Mouse (Mus musculus) heart, embryonic 16.5 days (tissue): ENCODE results near the gene Mtrf1. TPM values are rescaled to one million over a fixed set of nuclear protein-coding genes. Genes with fewer than 3 reads are reported as not detected.
A peak's percentile ranks its signal among the peaks of the same experiment; 100 is the strongest.
"Not testable (repeated sequence)": the region's sequence is repeated elsewhere in the genome, so short reads cannot be mapped to it uniquely, and the experiment has no call there.

ENCODE experiments used
- ATAC-seq: fragments of 200-750 bp; cut with Nextera tagmentation; replicated peaks from 2 replicates; pipeline ENCODE4 v1.8.0; 2017; ENCODE audit warnings: moderate number of reproducible peaks; ENCODE audit not compliant: insufficient read depth, low FRiP score; ENCODE audit errors: extremely low read depth
- H3K27ac ChIP-seq: fragments of 300-500 bp; sonication (generic); 2 replicates; pipeline ENCODE4 v1.5.1; 2014; ENCODE audit warnings: mild to moderate bottlenecking, low read length, control low read depth, moderate library complexity
- H3K27me3 ChIP-seq: fragments of 300-500 bp; sonication (generic); 2 replicates; pipeline ENCODE4 v1.6.1; 2014; ENCODE audit warnings: low read length, mixed read lengths; ENCODE audit not compliant: control insufficient read depth, insufficient read depth
- H3K36me3 ChIP-seq: fragments of 300-500 bp; sonication (generic); 2 replicates; pipeline ENCODE4 v1.6.1; 2014; ENCODE audit not compliant: control insufficient read depth, insufficient read depth
- H3K4me1 ChIP-seq: fragments of 300-500 bp; sonication (generic); 2 replicates; pipeline ENCODE4 v1.6.1; 2014; ENCODE audit warnings: low read length, mixed read lengths; ENCODE audit not compliant: control insufficient read depth, insufficient read depth
- H3K4me2 ChIP-seq: fragments of 300-500 bp; sonication (generic); 2 replicates; pipeline ENCODE4 v1.6.1; 2014; ENCODE audit warnings: low read depth, mild to moderate bottlenecking, control low read depth, low read length
- H3K4me3 ChIP-seq: fragments of 300-500 bp; sonication (generic); 2 replicates; pipeline ENCODE4 v1.5.1; 2014; ENCODE audit warnings: mild to moderate bottlenecking, control low read depth, low read length
- H3K9ac ChIP-seq: fragments of 300-500 bp; sonication (generic); 2 replicates; pipeline ENCODE4 v1.6.1; 2014; ENCODE audit warnings: low read length, control low read depth
- H3K9me3 ChIP-seq: fragments of 300-500 bp; sonication (generic); replicated peaks from 2 replicates; pipeline ENCODE4 v1.6.1; 2016; ENCODE audit warnings: low read length; ENCODE audit not compliant: control insufficient read depth
- WGBS: fragments of 180-500 bp; shearing (Covaris S2); extraction: QIAGEN DNeasy Blood & Tissue Kit; methylation state at CpG from one replicate; pipeline ENCODE4 v1.1.7; 2014; 5-methylcytosine and 5-hydroxymethylcytosine counted together
- polyA plus RNA-seq: library from polyadenylated mRNA; unstranded; fragments of >200 nt; fragmentation: Nextera tagmentation; extraction: Ambion mirVana; gene quantifications from 2 replicates; pipeline ENCODE4 v1.2.1, GENCODE M21; 2015

Gene Mtrf1
- polyA plus RNA-seq, 1 experiment from 2014 or later = 10.8 TPM

GRCm38 (mm10) chr14:79394564-79394963 is 3.0 kb upstream of the Mtrf1 start:
- H3K36me3 ChIP-seq = no peaks in the 10 kb centered on the region
- no peak overlapping the region for H3K27ac ChIP-seq
- no peaks in the 10 kb centered on the region for H3K9me3 ChIP-seq
- no peak for ATAC-seq
- H3K27me3 ChIP-seq = no peaks in the 10 kb centered on the region
- H3K9ac ChIP-seq = no peak overlapping the region
- no peak overlapping the region for H3K4me2 ChIP-seq
- H3K4me1 ChIP-seq = peaks cover 5% of the 10 kb centered on the region
- no peak overlapping the region for H3K4me3 ChIP-seq

- no peak for ATAC-seq
- Histone ChIP-seq H3K9ac (no peak overlapping the region), H3K27ac (no peak overlapping the region), H3K4me3 (no peak overlapping the region), H3K4me2 (no peak overlapping the region), H3K4me1 (no peaks in the 10 kb centered on the region), H3K9me3 (no peaks in the 10 kb centered on the region), H3K27me3 (no peaks in the 10 kb centered on the region), H3K36me3 (peaks cover 10% of the 10 kb centered on the region; the same call in 1 of the 2 replicates)
- WGBS = 70% methylated on average over 2 of the region's 2 CpGs
Observed at GRCm38 (mm10) chr14:79407641-79408040, 10.1 kb downstream of the Mtrf1 start.

- Histone ChIP-seq H3K4me2 (no peak overlapping the region), H3K4me1 (no peaks in the 10 kb centered on the region), H3K36me3 (peaks cover 13% of the 10 kb centered on the region; the same call in 1 of the 2 replicates), H3K27ac (no peak overlapping the region), H3K9ac (no peak overlapping the region), H3K9me3 (no peaks in the 10 kb centered on the region), H3K4me3 (no peak overlapping the region), H3K27me3 (no peaks in the 10 kb centered on the region)
- WGBS = 71% methylated on average over 6 of the region's 6 CpGs
- ATAC-seq = no peak
Observed at GRCm38 (mm10) chr14:79409278-79409830, 11.8 kb downstream of the Mtrf1 start.

GRCm38 (mm10) chr14:79410662-79411061 is 13.1 kb downstream of the Mtrf1 start:
- Histone ChIP-seq H3K27me3 (no peaks in the 10 kb centered on the region), H3K4me3 (no peak overlapping the region), H3K4me2 (no peak overlapping the region), H3K9me3 (no peaks in the 10 kb centered on the region), H3K27ac (no peak overlapping the region), H3K9ac (no peak overlapping the region), H3K4me1 (no peaks in the 10 kb centered on the region), H3K36me3 (peaks cover 13% of the 10 kb centered on the region; the same call in 1 of the 2 replicates)
- 75% methylated on average over 2 of the region's 2 CpGs for WGBS
- ATAC-seq = no peak

GRCm38 (mm10) chr14:79413121-79413520 is 15.5 kb downstream of the Mtrf1 start:
- ATAC-seq = no peak
- 86% methylated on average over 6 of the region's 6 CpGs for WGBS

GRCm38 (mm10) chr14:79420083-79420685 is 22.6 kb downstream of the Mtrf1 start:
- H3K9ac ChIP-seq = no peak overlapping the region
- no peaks in the 10 kb centered on the region for H3K9me3 ChIP-seq
- H3K27ac ChIP-seq = no peak overlapping the region
- no peaks in the 10 kb centered on the region for H3K27me3 ChIP-seq
- ATAC-seq = no peak
- H3K36me3 ChIP-seq = peaks cover 10% of the 10 kb centered on the region; the same call in 1 of the 2 replicates
- WGBS = 68% methylated on average over 20 of the region's 20 CpGs
- H3K4me1 ChIP-seq = no peaks in the 10 kb centered on the region
- H3K4me3 ChIP-seq = no peak overlapping the region
- H3K4me2 ChIP-seq = no peak overlapping the region

More at GRCm38 (mm10) chr14:79413121-79413520, 15.5 kb downstream of the Mtrf1 start:
- peaks cover 15% of the 10 kb centered on the region; the same call in 1 of the 2 replicates for H3K36me3 ChIP-seq
- H3K9ac ChIP-seq = no peak overlapping the region
- H3K9me3 ChIP-seq = no peaks in the 10 kb centered on the region
- H3K27ac ChIP-seq = no peak overlapping the region
- H3K4me2 ChIP-seq = no peak overlapping the region
- no peaks in the 10 kb centered on the region for H3K27me3 ChIP-seq
- no peak overlapping the region for H3K4me3 ChIP-seq
- H3K4me1 ChIP-seq = no peaks in the 10 kb centered on the region

- Histone ChIP-seq H3K9ac (peak within 1 kb of the TSS; percentile 73), H3K27me3 (no peaks in the 10 kb centered on the region), H3K9me3 (peaks cover 4% of the 10 kb centered on the region; the same call in 1 of the 2 replicates), H3K4me3 (peak within 1 kb of the TSS; percentile 58), H3K4me2 (peak within 1 kb of the TSS; percentile 61), H3K27ac (peak within 1 kb of the TSS; percentile 90), H3K36me3 (peaks cover 6% of the 10 kb centered on the region; the same call in 1 of the 2 replicates), H3K4me1 (no peaks in the 10 kb centered on the region)
- WGBS = under 1% methylated on average over 44 of the region's 44 CpGs
- ATAC-seq = peak; percentile 99
Observed at GRCm38 (mm10) chr14:79425979-79426729, 28.6 kb downstream of the Mtrf1 start, which contains the start of gene Kbtbd7. TSS of gene Kbtbd7 (plus strand) at chr14:79426511.

GRCm38 (mm10) chr14:79426730-79427365 is 29.3 kb downstream of the Mtrf1 start:
- peak; percentile 46; the same call in 1 of the 2 replicates for ATAC-seq
- not testable (repeated sequence) for H3K27me3 ChIP-seq, H3K4me1 ChIP-seq, H3K36me3 ChIP-seq, H3K9me3 ChIP-seq
- Histone ChIP-seq H3K9ac (peak overlapping the region; percentile 73), H3K4me2 (peak overlapping the region; percentile 61), H3K4me3 (peak overlapping the region; percentile 58), H3K27ac (peak overlapping the region; percentile 90)
- 47% methylated on average over 7 of the region's 59 CpGs for WGBS
